Mouse (Mus musculus): ENCODE measurements around the gene Srm. TPM values are rescaled to one million over a fixed set of nuclear protein-coding genes. Genes with fewer than 3 reads are reported as not detected.

The Srm gene
- polyA plus RNA-seq, 1 experiment from 2014 or later, result 242 TPM

DNA sequence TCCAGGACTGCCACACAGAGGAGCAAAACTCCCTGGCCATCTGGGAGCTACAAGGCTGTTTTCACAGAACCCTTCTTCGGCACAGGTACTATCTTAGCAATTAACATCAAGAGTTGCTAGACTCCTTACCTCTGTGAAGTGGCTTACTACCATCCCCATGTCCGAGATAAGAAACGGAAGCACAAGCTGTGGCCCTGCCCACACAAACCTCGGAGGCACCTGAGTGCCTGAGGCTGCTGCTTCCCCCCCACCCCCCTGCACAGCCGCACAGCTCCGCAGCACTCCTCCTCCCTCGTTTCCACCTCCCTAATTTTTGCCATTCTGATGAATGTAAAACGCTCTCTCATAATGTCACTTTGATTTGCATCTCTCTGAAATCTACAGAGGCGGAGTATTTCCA, 47.0 kb downstream of the Srm start:
- Histone ChIP-seq H3K4me3 (replicated peaks) (no peak overlapping the region), H3K36me3 (no peaks in the 10 kb centered on the region), H3K9ac (no peak overlapping the region), H3K4me1 (no peaks in the 10 kb centered on the region), H3K4me2 (replicated peaks) (no peak overlapping the region), H3K27me3 (no peaks in the 10 kb centered on the region), H3K27ac (replicated peaks) (no peak overlapping the region), H3K9me3 (replicated peaks) (no peaks in the 10 kb centered on the region)
- ATAC-seq (ENCODE audit: insufficient number of reproducible peaks, low FRiP score, low TSS enrichment, low read depth), result no peak
- WGBS, result 39% methylated on average over 9 of the region's 9 CpGs

DNA sequence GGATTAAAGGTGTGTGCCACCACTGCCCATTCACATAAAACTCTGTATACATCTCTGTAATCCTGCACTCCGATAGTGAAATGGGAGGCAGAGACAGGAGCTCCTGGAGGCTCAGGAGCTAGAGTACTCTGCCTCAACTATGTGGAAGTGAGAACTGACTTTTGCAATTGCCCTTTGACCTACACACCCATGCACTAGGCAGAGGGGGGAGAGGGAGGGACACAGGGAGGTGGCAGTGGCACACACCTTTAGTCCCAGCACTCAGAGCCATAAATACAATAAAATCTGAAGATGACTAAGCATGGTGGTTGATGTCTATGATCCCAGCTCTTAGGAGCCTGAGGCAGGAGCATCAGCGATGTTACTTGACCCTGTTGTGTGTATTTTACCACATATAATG, 48.2 kb downstream of the Srm start:
- Histone ChIP-seq H3K9ac (no peak overlapping the region), H3K4me2 (replicated peaks) (no peak overlapping the region), H3K27me3 (no peaks in the 10 kb centered on the region), H3K4me3 (replicated peaks) (no peak overlapping the region), H3K4me1 (peaks cover 4% of the 10 kb centered on the region), H3K9me3 (replicated peaks) (no peaks in the 10 kb centered on the region), H3K36me3 (no peaks in the 10 kb centered on the region), H3K27ac (replicated peaks) (no peak overlapping the region)
- ATAC-seq (ENCODE audit: insufficient number of reproducible peaks, low FRiP score, low TSS enrichment, low read depth), result no peak
- WGBS, result 81% methylated on average over 2 of the region's 2 CpGs

DNA sequence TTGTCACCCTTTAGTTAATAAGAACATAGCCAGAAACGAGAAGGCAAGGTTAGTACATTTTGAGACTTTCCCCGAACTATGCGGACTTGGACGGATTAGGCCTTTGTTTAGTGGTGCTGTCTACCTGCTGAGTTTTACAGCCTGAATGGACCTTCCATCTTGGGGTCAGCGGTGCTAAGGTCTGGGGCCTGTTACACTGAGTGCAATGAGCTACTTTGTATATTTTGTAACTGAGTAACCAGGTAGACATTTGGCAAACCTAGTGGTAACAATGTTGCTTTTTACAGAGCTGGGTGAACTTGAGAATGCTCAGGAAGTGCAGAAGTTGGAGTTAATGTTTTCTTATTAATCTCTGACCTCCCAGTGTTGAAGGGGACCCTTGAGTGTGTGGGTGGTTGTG, 49.8 kb downstream of the Srm start:
- Histone ChIP-seq H3K27ac (replicated peaks) (no peak overlapping the region), H3K36me3 (no peaks in the 10 kb centered on the region), H3K9me3 (replicated peaks) (no peaks in the 10 kb centered on the region), H3K4me1 (peaks cover 4% of the 10 kb centered on the region), H3K9ac (no peak overlapping the region), H3K4me3 (replicated peaks) (no peak overlapping the region), H3K27me3 (no peaks in the 10 kb centered on the region), H3K4me2 (replicated peaks) (no peak overlapping the region)
- WGBS, result 85% methylated on average over 5 of the region's 5 CpGs
- ATAC-seq (ENCODE audit: insufficient number of reproducible peaks, low FRiP score, low TSS enrichment, low read depth), result no peak

DNA sequence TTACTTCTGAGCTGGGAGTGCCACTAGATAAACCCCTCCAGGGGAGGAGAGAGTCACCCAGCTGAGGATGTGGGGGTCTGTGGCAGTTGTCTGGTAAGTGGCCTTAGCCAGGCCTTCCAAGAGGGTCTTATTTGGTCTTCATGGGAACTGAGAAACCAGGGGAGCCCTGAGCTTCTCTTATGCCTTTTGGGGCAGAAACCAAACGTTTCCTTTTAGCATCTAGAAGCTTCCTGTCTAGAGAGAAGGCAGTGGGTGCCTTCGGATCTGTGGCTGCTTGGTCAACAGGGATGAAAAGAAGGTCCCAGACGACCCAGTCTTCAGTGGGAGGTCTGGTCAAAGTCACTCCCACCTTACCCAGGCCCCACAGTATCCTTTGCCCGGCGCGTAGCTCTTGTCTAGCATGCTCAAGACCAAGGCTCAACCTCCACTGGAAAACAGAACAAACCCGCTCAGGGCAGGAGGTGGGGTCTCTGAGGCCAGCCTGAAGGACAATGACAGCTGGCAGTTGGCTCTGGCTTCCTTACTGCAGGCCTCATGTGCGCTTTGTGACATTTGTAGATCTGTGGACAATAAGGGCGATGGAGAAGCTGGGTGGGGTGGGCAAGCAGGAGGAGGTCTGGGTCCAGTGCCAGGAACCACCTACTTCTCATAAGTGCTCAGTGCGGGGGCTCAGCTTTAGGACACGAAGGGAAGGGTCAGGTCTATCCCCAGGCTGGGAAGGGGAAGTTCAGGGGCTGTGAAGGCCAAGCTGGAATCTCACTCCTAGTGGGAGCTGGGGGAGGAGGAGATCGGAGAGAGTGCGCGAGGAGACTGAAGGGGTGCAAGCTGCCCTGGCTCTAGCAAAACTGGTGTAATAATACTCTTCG, 52.2 kb downstream of the Srm start, which contains the start of gene Gm572:
TSS of gene Gm572 (plus strand) at position 27 of the 866 bp plus-strand sequence.
- 66% methylated on average over 15 of the region's 15 CpGs for WGBS
- H3K27me3 ChIP-seq, result no peaks in the 10 kb centered on the region
- no peaks in the 10 kb centered on the region for H3K9me3 ChIP-seq (replicated peaks)
- H3K4me1 ChIP-seq, result peaks cover 4% of the 10 kb centered on the region
- no peak; the same call in 1 of the 2 replicates for ATAC-seq (ENCODE audit: insufficient number of reproducible peaks, low FRiP score, low TSS enrichment, low read depth)
- no peak within 1 kb of the TSS for H3K9ac ChIP-seq
- H3K36me3 ChIP-seq, result no peaks in the 10 kb centered on the region
- no peak within 1 kb of the TSS for H3K27ac ChIP-seq (replicated peaks)
- H3K4me3 ChIP-seq (replicated peaks), result peak within 1 kb of the TSS; percentile 15; the same call in 1 of the 2 replicates
- H3K4me2 ChIP-seq (replicated peaks), result peak within 1 kb of the TSS; percentile 42

DNA sequence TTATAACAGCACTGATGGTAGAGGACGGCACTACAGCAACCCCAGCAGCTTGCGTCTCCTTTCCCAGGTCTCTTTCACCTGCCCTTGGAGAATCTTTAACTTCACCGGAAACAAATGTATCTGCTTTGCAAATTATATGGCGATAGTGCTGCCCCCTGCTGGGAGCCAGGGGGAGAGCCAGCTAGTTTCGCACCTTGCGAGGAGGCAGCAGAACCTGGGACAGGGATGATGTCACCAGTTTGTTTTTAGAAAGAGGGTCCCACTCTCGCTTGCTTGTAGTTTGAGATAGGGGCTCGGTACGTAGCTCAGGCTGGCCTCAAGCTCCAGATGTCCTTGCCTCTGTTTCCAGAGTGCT, 52.8 kb downstream of the Srm start:
- H3K9ac ChIP-seq, result no peak overlapping the region
- H3K27me3 ChIP-seq, result no peaks in the 10 kb centered on the region
- no peak for ATAC-seq (ENCODE audit: insufficient number of reproducible peaks, low FRiP score, low TSS enrichment, low read depth)
- no peaks in the 10 kb centered on the region for H3K36me3 ChIP-seq
- H3K4me3 ChIP-seq (replicated peaks), result peak overlapping the region; percentile 15; the same call in 1 of the 2 replicates
- H3K4me2 ChIP-seq (replicated peaks), result peak overlapping the region; percentile 42
- H3K4me1 ChIP-seq, result peaks cover 4% of the 10 kb centered on the region
- no peaks in the 10 kb centered on the region for H3K9me3 ChIP-seq (replicated peaks)
- WGBS, result 7% methylated on average over 9 of the region's 9 CpGs
- no peak overlapping the region for H3K27ac ChIP-seq (replicated peaks)

Other genes with a start within 250 kb of the Srm start
- gene Ubiad1, start 146.7 kb upstream of the Srm start, polyA plus RNA-seq (2015; fragmentation: Nextera tagmentation; extraction: Ambion mirVana), result 20.5 and 21.7 TPM in 2 replicates
- gene Mtor, start 142.9 kb upstream of the Srm start, polyA plus RNA-seq (2015; fragmentation: Nextera tagmentation; extraction: Ambion mirVana), result 14.7 and 14.9 TPM in 2 replicates
- 4.8 and 7.7 TPM in 2 replicates for gene Angptl7, start 91.0 kb upstream of the Srm start, polyA plus RNA-seq (2015; fragmentation: Nextera tagmentation; extraction: Ambion mirVana)
- 82.7 and 87.6 TPM in 2 replicates for gene Exosc10, start 33.1 kb upstream of the Srm start, polyA plus RNA-seq (2015; fragmentation: Nextera tagmentation; extraction: Ambion mirVana)
- 0.39 and 0.40 TPM in 2 replicates for gene Masp2, start 11.1 kb downstream of the Srm start, polyA plus RNA-seq (2015; fragmentation: Nextera tagmentation; extraction: Ambion mirVana)
- 282 and 285 TPM in 2 replicates for gene Tardbp, start 35.5 kb downstream of the Srm start, polyA plus RNA-seq (2015; fragmentation: Nextera tagmentation; extraction: Ambion mirVana)
- not detected in 2 replicates for gene Gm572, start 51.8 kb downstream of the Srm start, polyA plus RNA-seq (2015; fragmentation: Nextera tagmentation; extraction: Ambion mirVana)
- 10.1 and 11.2 TPM in 2 replicates for gene Casz1, start 212.9 kb downstream of the Srm start, polyA plus RNA-seq (2015; fragmentation: Nextera tagmentation; extraction: Ambion mirVana)

Data from embryonic facial prominence, embryonic 15.5 days (tissue).